Mouse (Mus musculus): ENCODE measurements around the gene Clpsl2.

GRCm38 (mm10) chr17:28500465-28500864, 48.7 kb upstream of the Clpsl2 start:
- no peak for TF ChIP-seq GATA1 (IDR thresholded peaks at IDR 0.05; ENCODE audit: low read length)
- no peak for TF ChIP-seq TAL1 (IDR thresholded peaks at IDR 0.05; ENCODE audit: low read length)

All from erythroblast, embryonic 14.5 days (primary cell).